Mouse (Mus musculus): ENCODE measurements around the gene Lrr1.

- no peak for TF ChIP-seq EP300 (IDR thresholded peaks at IDR 0.05; ENCODE audit: low read depth)
- TF ChIP-seq CTCF (IDR thresholded peaks at IDR 0.05; ENCODE audit: low read depth) = no peak
Measured at GRCm38 (mm10) chr12:69167656-69168460, 756 bp upstream of the Lrr1 start.

Data from liver, postnatal 0 days (tissue).